Mouse (Mus musculus): Measurements from ENCODE around the gene Marveld2.

- TF ChIP-seq CTCF (IDR thresholded peaks at IDR 0.05; ENCODE audit: low read depth) (no peak), EP300 (IDR thresholded peaks at IDR 0.05; ENCODE audit: low read depth) (no peak)
Observed at GRCm38 (mm10) chr13:100594838-100595551, 21.8 kb downstream of the Marveld2 start.
